Comparison of ENCODE assay signal across 17 mouse cellular contexts in the genomic region with DNA sequence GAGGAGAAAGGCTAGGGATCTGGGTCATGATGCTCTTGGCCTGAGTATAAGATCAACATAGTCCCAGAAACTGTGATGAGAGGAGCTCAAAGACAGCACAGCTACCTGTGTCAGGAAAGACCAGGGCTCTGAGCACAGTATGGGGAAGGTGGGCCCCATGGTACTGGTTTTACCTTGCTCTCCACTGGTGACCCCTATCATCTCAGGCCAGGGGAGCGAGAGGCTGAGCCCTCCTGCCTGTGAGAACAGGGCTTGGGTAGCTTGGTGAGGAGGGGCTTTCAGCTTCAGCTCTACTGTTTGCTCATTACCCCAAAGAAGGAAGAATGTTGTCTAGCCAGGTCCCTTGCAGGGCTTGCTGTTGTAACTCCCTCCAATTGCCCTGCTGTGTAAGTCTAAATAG.
"Had no signal": no experiment of that assay in that cellular context is flagged by ENCODE, and none has a peak within 500 bp of the region (broad histone marks: within the 10 kb centered on the region; RNA-seq: fewer than 3 reads in every experiment).

No protein-coding gene starts in this region.

- H3K4me2 ChIP-seq: neural tube, embryonic 12.5 days; neural tube, embryonic 13.5 days; neural tube, embryonic 15.5 days; stomach, embryonic 15.5 days had no signal

- H3K27me3 ChIP-seq: neural tube, embryonic 12.5 days; neural tube, embryonic 13.5 days; neural tube, embryonic 15.5 days; stomach, embryonic 15.5 days had no signal

- H3K27ac ChIP-seq: neural tube, embryonic 12.5 days; neural tube, embryonic 13.5 days; stomach, embryonic 15.5 days; stomach, postnatal 0 days had no signal

- H3K36me3 ChIP-seq: neural tube, embryonic 12.5 days; neural tube, embryonic 13.5 days; neural tube, embryonic 15.5 days; stomach, embryonic 15.5 days had no signal

- H3K9ac ChIP-seq: neural tube, embryonic 12.5 days; neural tube, embryonic 13.5 days; neural tube, embryonic 15.5 days; stomach, embryonic 15.5 days had no signal

- DNase-seq: retina, postnatal 1 day; right cerebral cortex, adult 18-20 months; right cerebral cortex, postnatal 14 days; right cerebral cortex, postnatal 25 days; right cerebral cortex, postnatal 4 days; spleen, adult 18-20 months; thymus, adult 18-20 months; thymus, adult 2 months; thymus, postnatal 14 days; thymus, postnatal 25 days; thymus, postnatal 36 days; thymus, postnatal 4 days had no signal

- H3K4me3 ChIP-seq: neural tube, embryonic 12.5 days; neural tube, embryonic 13.5 days; neural tube, embryonic 15.5 days; stomach, embryonic 15.5 days had no signal

- H3K9me3 ChIP-seq: neural tube, embryonic 12.5 days; neural tube, embryonic 13.5 days; neural tube, embryonic 15.5 days; stomach, embryonic 15.5 days had no signal
